Mouse (Mus musculus) activated CD4-positive, CD25-positive, alpha-beta regulatory T cell, adult 4 months (primary cell): ENCODE measurements around the gene Coq10b. TPM values are rescaled to one million over a fixed set of nuclear protein-coding genes. Genes with fewer than 3 reads are reported as not detected.
"Not testable (repeated sequence)": the region's sequence is repeated elsewhere in the genome, so short reads cannot be mapped to it uniquely, and the experiment has no call there.

Source experiments
- ATAC-seq: one replicate; pipeline ENCODE4 v1.8.0; 2017
- polyA plus RNA-seq, 2 experiments: library from polyadenylated mRNA; unstranded; fragments of 100-300 nt; shearing (Covaris generic); gene quantifications; one replicate each; pipeline ENCODE4 v1.2.1; 2017

Gene Coq10b
- polyA plus RNA-seq, 2 experiments from 2014 or later: 15.4 to 20.7 TPM

DNA sequence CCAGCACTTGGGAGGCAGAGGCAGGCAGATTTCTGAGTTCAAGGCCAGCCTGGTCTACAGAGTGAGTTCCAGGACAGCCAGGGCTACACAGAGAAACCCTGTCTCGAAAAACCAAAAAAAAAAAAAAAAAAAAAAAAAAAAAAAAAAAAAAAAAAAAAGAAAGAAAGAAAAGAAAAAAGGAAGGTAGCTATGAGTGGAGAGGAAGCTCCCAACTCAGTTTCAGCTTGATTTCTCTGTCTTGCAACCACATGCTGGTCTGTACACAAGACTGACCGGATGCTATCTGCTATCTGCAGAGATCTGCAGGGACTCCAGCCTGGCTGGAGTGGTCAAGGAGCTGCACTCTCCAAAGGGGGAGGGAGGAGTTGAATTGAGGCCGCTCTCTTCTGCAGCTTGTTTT lies 5.8 kb downstream of the Coq10b start:
- ATAC-seq: not testable (repeated sequence)

DNA sequence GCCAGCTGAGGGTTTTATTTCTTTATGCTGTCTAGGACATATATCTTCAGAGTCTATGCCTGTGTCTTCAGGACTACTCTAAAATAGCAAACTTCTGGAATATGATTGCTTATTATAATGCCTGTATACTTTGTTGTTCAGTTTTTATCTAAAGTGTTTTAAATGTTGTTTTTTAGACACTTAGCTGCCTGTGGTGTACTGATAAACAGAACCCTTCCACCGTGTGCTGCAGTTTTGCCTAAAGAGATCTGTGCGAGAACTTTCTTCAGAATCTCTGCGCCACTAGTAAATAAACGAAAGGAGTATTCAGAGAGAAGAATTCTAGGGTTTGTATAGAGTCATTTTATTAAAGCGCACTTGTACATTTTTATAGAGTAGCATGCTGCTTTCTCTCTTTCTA lies 8.5 kb downstream of the Coq10b start:
- no peak for ATAC-seq

DNA sequence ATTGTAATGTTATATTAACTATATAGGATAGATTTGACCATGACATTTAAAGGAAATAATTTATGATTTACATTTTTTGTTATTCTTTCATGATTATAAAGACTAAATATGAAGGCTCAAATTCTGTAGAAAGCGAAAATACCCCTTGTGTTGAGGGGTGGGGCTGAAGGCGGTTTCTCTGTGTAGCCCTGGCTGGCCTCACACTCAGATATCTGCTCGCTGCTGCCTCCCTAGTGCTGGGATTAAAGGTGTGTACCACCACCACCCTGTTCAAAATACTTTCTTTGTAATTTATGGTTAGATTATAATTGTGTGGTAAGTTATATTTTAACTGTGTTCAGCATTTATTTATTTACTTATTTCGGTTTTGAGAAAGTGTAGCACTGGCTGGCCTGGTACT lies 9.2 kb downstream of the Coq10b start:
- no peak for ATAC-seq

DNA sequence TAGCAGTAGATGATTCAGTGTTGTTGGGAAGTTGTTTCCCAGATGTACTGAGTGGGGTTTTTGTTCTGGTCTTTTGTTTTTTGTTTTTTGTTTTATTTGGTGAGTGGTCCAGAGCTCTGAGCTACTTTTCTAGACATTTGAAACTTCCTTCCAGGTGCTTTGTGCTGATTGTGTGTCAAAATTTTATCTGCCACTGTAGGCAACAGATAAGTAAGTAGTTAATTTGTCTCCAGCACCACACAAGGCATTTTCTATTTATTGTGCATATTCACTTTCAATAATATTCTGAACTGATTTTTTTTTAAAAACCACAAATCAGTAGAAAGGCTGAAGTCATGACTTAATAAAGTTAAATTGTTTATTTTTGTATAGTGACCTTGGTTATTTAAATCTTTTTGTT lies 19.8 kb downstream of the Coq10b start:
- ATAC-seq: not testable (repeated sequence)

DNA sequence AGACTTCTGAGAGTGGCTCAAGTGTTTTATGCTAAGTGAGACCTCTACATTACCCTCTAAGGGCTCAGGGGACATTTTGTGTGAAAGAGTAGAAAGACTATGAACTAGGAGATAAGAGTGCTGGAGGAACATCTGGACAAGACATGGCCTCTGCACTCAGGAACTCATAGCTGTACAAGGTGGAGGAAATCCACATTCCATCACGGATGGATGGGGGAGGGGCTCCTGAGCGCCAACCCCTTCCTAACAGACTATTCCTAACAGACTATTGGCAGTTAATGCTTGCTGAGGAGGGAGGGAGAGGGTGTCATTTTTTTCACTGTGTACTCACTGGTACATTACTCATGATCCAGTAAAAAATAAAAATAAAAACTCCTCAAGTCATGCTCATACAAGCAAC lies 22.2 kb downstream of the Coq10b start:
- ATAC-seq: no peak

DNA sequence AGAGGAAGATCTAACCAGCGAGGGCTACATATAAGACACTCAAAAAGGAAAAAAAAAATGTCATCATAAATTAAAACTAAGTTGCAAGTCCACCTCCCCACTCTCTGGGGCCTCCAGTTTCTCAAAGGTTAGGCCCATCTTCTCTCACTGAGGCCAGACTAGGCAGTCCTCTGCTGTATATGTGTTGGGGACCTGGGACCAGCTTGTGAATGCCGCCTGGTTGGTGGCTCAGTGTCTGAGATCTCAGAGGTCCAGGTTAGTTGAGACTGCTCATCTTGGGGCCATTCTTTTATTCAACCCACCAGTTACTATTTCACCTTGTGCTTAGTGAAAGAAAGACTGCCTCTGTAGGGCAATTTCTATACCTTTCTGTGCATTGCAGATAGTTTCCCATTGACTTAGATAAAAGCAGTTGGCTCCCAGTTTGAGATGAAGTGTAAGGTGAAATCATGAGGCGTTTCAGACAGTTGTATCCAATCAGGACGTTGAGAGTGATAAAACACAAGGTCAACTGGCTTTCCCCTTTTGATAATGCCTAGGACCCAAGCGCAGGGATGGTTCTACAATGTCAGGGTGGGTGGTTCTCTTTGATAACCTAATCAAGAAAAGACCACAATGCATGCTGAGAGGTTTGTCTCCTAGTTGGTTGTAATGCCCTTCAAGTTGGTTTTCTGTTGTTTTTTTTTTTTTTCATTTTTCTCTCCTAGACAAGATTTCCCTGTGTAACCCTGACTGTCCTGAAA lies 23.3 kb downstream of the Coq10b start:
- ATAC-seq: no peak

DNA sequence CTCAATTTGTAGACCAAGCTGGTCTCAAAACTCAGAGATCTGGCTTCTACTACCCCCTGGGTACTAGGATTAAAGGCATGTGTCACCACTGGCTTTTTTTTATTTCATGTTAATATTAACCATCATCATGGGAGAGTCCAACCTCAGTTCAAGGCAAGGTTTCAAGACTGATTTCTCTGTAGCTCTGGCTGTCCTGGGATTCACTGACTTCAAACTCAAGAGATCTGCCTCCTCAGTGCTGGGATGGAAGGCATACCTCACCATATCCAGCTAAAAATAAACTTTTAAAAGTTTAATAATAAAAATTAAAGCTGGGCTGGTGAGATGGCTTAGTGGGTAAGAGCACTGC lies 23.8 kb downstream of the Coq10b start:
- ATAC-seq: no peak

DNA sequence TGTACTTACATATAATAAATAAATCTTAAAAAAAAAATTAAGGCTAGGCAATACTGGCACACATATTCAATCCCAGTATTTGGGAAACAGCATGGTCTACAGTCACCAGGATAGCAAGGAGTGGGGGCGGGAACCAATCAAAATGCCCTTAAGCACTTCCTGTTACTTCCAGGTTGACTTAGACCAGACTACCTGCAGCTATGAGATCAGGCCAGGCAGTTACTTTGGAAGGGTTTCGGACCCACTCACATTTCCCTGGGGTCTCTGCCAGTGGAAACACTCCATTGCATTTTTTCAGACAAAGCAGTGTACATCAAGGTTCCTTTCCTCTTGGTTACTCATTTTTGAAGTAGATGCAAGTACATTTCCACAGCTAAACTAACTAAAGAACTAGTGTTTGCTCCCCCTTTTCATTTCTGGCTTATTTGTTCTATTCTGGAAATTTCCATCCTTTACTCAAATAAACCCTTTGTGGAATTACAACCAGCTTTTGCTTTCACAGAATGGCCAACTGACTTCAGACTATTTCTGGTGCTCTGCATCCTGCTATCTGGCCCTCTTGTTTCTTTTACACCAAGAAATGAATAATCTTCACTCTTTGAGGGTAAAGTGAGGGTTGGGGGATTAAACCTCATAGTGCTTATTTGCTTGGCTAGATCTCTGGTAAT lies 24.4 kb downstream of the Coq10b start:
- no peak for ATAC-seq

DNA sequence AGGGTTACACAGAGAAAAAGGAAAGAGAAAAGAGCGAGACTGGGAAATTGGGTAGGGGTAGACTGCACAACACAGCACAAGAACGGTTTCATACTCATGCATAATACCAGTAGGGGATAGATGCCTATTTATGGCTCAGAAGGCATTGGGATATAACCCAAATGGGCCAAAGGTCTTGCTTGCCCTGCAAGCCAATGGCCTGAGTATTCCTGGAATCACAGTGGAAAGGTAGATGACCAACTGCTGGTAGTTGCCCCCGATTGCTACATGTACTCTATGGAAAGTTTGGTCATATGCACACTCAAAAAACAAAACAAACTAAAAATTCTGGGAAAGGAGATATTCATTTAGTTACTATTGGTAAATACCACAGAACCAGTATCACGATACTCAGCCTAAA lies 27.1 kb downstream of the Coq10b start:
- ATAC-seq: no peak

DNA sequence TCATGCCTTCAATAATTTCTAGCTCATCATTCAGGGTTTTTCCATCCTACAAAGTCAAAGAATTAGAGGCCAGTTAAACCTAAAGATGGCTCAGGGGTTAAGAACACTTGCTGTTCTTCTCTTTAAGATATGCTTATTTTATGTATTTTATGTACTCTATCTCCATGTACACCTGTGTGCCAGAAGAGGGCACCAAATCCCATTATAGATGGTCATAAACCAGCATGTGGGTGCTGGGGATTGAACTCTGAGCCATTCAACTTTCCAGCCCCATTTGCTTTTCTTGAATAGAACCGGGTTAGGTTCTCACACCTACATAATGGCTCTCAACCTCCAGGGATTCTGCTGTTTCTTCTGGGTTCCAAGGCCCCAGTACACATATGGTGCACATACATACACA lies 29.5 kb downstream of the Coq10b start:
- ATAC-seq: no peak

DNA sequence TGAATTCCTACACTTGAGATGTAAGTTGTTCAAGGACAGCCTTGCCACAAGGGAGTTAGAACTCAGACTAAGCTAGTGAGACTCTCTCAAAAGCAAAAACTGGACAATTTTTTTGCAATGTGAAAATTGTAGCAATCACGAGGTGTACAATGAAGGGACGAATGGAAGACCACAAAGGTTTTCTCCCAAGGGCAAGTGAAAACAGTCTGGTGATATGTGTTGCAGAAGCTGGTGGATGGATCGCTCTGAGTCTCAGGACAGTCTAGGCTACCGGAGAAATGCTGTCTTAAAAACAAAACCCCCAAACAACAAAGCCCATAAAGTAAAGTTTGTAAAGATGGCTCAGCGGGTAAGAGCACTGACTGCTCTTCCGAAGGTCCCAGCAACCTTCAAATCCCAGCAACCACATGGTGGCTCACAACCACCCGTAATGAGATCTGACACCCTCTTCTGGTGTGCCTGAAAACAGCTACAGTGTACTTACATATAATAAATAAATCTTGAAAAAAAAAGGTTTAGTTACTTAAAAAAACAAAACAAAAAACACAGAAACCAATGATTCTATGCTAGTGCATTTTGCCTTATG lies 33.3 kb downstream of the Coq10b start:
- ATAC-seq: no peak

DNA sequence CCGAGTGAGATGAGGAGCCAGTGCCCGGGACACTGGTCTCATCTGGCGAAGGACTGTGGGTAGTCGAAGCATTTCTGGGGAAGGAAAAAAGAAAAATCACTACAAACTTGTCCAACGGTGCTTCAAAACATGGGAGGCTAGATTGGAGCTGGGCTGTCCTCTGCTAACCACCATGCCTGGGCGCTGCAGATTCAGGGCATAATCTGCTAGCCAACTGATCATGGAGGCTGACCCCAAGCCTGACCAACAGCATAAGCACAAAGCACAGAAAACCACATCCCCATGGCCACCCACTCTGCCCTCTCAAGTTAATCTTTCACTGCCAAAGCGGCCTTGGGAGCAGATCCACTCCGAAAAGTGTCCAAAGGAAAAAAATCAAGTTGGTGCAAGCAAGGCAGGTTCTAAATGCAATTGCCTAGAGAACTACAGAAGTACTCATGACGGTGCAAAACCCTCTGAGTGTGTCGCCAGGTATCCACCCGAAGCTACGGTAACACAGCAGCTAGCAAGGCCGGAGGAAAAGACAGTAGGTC lies 34.4 kb downstream of the Coq10b start:
- ATAC-seq: no peak

DNA sequence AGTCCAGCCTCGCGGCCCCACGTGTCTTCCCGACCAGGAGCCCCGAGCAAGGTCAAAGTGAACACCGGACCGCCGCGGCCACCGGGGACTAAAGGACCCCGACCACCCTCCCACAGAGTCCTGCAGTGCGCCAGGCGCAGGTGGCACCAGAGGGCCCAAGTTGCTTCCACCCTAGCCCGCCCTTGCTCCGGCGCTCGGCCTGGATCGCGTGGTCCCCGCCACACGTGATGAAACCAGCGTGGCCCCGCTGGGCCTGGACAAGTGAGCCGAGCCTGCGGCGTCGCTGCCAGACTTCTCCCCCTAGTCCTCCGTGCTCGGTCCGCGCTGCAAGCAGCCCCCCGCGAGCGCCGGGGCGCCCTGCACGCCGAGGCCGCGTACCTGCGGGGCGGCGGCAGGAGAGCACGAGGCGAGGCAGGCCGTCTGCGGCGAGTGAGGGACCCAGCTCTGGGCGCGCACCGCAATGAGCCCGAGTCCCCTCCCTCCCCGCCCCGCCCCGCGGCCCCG lies 34.9 kb downstream of the Coq10b start:
- peak; percentile 21 for ATAC-seq

DNA sequence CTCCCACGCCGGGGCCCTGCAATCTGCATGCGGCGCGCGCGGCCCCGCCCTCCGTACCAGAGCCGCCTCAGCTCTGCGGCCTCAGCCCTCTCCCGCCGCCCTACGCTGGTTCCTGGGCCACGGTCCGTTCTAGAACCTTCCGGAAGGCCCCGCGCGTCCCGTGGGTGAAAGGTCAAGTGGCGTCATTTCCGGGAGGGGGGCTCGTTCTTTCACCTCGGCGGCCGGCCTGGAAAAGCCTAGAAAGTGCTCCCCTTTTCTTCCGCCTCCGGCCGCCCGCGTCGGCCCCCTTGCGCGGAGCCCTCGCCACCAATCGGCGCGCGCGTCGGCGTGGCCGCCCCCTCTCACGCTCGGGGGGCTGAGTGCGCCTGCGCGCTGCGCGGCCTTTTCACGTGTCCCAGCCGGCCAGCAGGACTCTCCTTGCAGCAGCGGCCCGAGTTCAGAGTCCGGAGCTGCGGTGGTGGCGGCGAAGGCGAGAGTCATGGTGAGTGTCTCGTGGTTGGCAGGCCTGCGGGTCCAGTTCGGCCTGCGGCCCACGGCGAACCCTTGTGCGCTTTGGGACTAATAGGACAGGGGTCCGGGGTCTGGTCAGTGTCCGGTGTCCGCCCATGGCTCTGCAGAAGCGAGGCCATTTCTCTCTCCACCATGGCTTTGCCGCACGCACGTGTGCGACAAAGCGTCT lies 35.5 kb downstream of the Coq10b start, which contains the start of the genes Hspe1 and Hspd1:
Gene Hspe1, plus strand, starts transcription at position 201 of the 679 bp plus-strand sequence.
Gene Hspd1, minus strand, starts transcription at position 312 of the 679 bp plus-strand sequence.
- ATAC-seq: peak; percentile 86

DNA sequence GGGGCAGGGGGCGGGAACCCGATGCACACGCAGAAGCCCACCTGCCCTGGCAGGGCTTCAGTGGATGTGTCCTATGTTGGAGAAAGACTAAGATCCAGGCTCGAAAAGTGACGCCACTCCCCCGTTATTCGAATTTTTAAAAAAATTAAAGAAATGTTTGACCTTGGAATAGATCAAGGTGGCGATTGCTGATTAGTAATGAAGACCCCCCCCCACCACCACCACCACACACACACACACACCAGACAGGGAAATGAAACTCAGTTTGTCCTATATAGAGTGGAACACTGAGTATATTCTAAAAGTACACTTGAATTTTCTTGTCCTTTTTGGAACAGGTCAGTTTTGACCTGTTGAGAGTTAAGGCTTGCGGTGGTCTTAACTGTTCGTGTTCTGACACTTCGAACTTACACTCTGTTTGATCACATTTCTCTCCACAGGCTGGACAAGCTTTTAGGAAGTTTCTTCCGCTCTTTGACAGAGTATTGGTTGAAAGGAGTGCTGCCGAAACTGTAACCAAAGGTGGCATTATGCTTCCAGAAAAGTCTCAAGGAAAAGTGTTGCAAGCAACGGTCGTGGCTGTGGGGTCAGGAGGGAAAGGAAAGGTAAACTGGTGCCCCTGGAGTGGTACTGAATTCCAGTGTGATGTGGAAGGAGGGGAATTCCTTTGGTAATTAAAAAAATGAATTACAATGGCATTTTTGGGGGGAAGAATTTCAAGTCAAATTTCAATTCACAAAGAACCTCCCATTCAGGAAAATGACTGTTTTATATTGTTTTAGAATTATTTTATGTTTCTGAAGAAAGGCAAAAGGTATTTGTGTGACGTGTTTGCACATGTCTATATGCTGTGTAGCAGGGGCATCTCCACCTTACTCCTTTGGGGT lies 36.3 kb downstream of the Coq10b start:
- peak; percentile 12 for ATAC-seq

DNA sequence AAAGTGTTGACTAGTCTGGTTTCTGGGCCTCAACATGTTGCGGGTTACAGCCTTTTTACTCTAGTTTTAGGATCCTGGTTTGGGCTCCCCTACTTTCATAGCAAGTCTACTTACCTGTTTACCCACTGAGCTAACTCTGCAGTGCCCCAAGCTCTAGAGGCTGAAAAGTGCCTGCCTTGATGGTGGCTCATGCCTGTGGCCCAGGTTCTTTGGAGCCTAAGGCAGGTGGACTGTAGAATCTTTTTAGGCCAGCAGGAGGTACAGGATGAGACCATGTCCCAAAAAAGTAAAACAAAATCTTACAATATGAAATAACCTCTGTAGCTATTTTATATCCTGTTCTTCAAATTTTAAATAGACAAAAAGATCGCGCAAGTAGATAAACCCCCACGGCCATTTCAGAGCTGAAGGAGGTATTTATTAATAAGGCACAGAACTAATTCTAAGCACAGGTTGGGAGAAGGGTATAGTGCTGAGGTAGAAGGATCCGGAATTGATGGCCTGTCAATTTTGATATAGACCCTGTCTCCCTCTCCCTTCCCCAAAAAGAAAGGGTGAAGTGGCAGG lies 37.0 kb downstream of the Coq10b start:
- no peak for ATAC-seq

DNA sequence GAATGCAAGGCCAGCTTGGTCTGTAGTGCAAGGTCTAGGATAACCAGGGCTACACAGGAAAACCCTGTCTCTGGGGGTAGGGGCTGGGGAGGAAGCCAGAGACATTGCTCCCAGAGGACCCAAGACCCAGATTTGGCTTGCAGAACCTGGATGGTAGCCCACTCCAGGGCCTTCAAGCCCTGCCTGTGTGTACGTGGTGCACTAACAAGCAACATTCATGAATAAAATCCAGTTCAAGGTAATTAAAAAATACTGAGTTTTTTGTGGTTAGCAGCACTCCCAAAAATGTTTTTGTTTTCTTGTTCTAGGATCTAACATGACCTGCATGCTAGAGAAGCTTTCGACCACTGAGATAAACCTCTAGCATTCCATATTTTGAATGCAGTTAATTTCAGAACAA lies 39.5 kb downstream of the Coq10b start:
- no peak for ATAC-seq

DNA sequence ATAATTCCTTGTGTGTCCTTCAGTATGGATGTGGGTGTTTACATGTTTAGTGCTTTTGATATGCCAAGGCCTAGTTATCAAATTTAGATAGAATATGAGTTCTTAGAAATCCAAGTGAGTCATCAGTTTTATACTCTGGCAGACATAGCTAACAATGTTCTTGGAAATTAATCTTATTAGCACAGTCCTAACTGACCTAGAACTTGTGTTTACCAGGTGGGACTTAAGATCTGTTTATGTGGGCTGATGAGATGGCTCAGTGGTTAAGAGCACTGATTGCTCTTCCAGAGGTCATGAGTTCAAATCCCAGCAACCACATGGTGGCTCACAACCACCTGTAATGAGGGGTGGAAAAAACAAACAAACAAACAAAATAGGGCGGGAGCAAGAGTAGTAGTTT lies 39.9 kb downstream of the Coq10b start:
- no peak for ATAC-seq

DNA sequence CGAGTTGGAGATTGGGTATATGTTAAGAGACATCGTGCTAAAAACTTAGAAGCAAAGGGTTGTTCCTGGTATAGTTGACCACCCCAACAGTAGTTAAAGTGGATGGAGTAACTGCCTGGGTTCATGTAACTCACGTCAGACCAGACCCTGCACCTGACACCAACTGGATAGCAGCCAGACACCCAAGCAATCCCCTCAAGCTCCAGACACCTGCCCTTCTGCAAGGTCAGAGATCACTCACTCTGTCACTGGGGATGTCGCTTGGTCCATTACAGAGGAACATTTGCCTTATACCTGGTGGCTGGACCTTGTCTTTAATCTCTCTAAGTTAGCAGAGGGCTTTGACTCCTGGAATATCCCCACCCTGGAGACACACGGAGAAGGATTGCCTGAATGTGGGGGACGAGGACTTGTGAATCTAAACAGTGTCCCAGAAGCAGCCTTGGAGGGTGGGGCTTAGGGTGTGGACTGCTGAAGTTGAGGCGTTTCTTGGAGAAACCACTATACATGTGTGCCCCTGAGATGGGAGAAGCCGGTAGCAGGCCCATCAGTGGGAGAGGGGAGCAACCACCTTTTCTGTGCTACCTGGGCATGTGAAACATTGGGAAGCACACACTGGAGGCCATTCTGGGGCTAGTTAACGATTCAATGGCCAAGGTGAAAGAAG lies 54.5 kb downstream of the Coq10b start:
- no peak for ATAC-seq

DNA sequence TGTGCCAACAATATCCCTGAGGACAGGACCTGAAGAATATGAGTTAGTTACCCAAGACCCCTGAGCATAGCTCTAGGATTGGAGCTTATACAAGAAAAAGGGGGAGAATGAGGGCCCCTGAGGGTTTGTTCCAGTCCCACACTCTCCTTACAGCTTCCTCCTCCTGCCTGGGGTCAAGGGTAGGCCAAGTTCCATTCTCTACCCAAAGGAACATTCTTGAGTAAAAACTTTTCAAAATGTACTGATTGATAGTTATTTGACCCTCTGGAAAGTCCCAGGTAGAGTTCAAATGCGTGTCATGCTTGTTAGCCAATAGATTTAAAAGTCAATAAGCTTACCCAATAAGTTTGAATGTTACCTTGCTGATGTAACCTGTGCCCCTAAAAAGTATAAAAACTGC lies 55.1 kb downstream of the Coq10b start:
- ATAC-seq: no peak

DNA sequence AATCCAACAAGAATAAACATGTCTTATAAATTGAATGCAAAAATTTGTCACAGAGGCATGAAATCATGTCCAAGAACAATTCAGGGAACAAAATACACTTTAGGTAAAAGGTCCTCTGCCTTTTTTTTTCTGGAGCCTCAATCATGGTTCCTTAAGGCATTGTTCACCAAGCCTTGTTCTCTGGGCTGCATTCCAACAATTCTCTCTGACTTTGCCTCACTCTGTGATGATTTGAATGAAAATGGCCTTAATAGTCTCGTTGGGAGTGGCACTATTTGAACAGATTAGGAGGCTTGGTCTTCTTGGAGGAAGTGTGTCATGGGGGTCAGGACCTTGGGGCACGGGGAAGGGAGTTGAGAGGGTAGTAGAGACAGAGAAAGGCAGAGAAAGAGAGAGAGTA lies 55.9 kb downstream of the Coq10b start:
- ATAC-seq: no peak
